Mouse (Mus musculus) gastrocnemius, postnatal 10 days (tissue): ENCODE results near the gene Hlcs. TPM values are rescaled to one million over a fixed set of nuclear protein-coding genes. Genes with fewer than 3 reads are reported as not detected.

Experiments
- DNase-seq: peaks from one replicate; pipeline ENCODE4 v3.0.0; 2021; ENCODE audit warnings: mixed read lengths
- total RNA-seq, 2 experiments: library from RNA; stranded (reverse); gene quantifications; 2 replicates each; pipeline ENCODE4 v1.2.3; 2021

Hlcs gene
- total RNA-seq, 2 experiments from 2014 or later, result 7.0 to 7.7 TPM

DNA sequence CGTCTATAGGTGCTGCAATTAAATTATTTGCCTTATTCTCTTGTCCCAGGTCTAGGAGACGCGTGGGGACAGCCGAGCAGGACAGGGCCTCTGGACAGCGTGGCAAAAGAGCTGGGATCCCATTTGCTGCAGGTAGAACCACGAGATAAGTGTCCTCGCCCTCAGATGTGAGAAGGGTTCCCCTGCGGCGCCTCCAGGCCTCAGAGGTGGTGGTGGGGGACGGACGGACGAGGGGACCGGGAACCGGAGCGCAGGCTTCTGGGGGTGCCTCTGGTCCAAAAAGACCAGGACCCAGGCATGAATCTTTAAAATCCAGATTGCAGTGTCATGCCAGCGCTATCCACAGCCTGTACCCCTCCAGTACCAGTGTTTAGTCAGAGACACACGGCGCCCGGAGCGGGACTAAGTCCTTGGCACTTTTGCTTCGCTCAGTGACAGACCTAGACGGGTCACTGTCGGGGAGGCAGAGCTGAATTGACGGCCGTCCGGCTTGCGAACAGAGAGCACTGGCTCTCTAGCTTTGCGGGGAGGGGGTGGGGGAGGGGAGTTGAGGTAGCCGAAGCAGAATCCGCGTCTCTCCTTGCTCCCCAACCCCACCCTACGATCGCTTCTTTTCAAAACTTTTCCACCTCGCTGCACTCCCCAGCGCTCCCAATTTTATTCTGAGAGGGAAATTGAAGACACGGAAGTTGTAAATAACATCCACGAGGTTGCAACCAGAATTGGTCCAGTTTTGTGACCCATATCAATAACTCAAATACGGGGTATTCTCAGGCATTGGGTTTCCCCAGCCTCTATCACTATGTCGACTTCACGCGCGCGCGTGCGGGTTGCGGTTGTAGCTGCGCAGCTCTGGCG is 218.9 kb downstream of the Hlcs start:
- no peak for DNase-seq

DNA sequence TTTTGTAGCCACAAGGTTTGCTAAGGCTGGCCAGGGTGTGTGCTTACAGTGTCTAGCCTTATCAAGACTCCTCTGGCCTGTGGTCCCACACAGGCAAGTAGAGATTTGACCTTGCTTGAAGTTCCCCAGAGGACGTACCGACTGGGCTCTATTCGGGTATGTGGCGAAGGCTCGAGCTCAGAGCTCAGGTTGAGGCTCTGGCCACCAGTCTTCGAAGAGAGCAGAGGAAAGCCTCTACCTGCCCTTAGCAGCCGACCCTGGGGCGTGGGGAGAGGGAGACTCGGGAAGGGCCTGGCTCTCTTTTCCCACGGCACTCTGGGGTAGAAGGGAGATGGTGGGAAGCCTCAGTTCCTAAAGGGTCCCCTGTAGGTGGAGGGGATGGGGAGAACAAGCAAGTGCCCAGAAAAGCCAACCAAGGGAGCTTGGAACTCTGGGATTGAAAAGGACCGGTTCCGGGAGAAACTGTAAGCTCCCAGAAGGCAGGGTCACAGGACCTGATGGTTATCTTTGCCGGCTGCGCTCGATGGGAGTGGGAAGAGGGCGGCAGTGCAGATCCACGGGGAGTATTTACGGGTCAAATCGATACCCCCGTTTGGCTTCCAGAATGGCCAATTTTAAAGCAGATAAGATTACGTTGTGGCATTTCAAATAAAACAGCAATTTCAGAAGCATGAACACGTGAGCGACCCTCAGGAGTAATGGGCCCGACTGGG is 220.1 kb downstream of the Hlcs start:
- DNase-seq, result no peak

DNA sequence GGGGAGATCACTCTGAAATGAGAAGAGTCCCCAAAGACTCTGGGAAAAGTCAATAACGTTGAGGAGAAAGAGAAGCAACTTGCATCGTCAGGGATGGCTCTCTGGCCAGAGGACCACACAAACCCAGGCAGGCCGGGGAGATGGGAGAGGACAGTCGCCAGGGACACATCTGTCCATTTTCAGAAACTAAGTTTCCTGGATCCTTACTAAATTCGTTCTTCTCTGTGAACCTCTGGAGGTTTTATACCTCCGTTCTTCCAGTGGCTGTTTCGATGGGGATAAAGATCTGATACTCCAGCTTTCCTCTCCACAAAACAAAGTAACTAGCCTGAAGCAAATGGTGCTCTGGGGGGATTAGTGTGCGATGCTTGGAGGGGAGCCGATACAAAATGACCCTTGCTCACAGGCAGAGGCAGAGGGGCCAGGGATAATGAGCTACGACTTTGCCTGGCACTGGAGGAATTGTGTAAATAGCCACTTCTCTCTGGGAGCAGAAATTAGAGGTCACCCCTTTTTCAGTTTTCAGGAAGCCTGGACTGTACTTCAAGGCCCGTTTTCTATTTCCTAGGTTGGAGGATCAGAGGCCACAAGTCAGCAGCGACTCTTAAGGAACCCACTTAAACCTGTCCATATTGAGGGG is 220.7 kb downstream of the Hlcs start:
- DNase-seq, result no peak

DNA sequence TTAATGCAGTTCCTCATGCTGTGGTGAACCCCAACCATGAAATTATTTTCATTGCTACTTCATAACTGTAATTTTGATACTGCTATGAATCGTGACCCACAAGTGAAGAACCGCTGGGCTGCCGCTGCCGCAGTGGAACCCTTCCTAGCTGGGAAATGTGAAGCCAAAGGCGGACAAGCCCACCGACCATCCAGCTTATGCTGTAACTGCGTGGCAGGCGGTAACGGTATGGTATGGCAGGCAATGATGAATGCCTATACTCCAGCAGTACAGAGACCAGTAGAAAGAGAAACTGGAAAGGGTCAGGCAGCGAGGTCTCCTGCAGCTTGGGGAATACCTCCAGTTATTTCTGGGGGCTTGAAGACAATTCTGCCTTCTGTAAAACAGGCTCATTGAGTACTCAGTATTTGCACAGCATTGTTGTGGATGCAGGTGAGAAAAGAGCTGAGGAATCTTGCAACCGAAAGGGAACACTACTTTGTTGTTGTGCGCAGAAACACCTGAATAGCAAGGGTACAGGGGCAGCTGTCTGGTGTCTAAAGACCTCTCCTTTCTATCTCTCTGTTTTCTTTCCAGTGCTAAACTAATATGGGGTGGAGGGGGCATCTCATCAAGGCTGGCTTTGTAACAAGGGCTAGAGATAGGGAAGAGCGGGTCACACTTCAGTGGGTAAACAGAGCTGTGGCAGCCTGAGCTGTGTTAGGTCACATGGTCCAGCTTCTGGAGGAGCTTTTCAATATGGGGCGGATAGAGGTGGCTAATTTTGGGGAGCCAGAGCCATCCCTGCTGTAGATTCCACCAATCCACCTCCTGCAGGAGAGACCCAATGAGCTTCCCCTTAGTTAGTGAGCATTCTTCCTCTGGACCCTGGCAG is 224.3 kb downstream of the Hlcs start:
- no peak for DNase-seq

DNA sequence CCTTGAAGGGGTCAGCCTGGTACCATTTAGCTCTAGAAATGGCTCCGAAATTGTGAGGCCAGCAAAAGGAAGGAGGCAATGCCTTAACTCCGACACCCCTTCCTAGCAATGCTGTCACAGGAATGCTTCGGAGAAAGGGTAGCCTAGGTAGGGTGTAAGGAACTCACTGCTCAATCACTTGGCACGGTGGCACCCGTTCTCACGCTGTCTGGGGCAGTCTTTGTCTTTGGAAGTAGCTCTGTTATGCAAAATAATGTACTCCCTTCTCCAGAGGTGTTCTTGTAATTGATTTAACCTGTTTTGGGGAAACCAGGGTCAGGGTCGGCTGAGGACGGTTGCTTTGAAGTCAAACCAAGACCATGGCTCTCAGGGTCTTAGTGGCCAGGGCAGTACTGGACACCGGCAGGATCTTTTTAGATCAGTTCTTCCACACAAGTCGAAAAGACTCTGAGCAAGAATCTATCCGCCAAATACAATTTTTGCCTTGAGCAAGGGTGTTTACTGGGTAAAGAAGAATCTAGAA is 225.1 kb downstream of the Hlcs start:
- no peak for DNase-seq

DNA sequence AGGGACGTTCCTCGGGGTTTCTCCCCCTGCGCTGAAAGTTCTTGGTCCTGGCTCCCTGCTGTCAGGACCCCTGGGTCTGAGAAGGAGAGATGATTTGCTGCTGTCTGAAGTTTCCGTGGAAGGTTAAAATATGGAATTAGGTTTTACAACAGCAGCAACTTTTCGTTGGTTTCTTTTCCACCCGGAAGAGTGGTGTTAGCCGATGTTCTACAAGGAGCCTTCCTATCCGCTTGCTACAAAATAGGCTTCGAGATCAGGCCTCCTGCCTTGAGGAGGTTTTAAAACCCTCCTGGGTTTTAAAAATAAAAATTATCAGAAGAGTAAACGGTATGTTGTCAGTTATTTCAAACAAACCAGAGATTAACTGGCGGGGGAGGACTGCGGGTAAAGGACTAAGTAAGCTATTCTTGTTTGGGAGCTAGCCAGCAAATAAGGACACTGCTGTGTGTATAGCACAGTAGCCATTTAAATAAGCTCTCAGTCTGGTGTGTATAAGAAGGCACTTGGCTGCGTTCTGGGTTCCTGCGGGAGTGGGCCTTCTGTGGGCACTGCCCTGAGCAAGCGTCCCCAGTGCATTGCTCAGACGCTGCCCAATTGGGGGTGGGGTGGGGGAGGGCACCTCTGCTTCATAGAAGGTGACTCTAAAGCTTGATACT is 225.7 kb downstream of the Hlcs start:
- no peak for DNase-seq

DNA sequence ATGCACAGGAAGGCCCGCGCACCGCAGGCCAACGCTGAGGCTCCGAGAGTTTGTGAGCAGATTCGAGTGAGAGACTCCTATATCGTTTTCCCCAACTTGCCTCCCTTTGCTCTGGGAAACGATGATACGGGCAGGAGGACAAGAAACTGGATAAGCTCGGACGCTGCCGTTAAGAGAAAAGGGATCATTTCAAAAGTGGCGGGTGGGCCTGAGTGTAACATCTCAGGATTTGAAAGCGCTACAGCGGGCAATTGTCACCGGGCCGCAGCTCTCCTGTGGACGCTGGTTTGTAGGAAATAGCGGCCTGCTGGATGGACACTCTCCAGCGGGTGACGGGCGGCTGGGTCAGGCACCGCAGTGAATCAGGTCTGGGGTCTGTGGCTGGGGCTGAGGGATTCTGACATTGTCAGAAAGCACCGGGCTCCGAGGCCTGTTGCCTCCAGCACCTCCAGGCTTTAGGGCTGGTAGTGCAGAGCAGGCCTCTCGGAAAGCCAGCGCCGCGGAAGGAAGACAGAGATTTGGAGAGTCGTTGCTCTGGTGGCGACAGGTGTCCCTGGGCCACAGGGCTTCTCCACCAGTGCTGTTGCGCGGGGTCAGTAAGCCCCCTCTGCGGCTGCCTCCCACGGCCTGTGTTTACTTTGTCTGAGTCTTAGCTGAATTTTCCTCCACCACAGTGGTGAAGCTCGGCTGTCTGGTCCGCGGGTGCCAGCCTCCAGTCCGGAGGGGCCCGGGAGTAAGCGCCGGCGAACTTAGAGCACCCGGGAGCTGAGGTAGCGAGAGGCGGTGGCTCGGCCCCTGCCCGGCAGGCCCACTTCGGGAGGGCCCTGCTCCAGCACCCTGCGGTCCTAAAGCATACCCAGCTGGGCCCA is 226.4 kb downstream of the Hlcs start:
- peak; percentile 44 for DNase-seq

DNA sequence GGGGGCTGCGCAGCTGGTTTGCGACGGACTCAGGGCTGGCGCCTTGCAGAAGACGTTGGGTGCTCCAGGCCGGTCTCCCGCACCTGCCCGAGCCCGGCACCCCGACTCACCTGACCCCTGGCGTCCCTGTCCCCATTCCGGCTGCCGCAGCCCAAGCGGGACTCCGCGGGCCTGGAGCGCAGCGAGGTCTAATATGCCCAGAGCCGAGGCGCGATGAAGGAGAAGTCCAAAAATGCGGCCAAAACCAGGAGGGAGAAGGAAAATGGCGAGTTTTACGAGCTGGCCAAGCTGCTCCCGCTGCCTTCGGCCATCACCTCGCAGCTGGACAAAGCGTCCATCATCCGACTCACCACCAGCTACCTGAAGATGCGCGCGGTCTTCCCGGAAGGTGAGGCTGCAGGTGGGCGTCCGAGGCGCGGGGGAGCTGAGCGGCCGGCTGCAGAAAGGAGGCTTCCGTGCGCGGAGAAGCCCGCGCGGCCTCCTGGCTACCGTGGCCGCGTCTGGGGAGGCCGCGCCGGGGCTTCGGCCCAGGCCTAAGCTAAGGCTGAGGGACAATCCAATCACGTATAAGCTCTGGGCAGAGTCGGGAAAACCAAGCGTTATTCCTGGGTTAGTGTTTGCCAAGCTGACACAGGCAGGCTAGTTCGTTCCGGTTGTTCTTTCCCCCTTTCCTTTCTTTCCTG is 227.6 kb downstream of the Hlcs start:
- DNase-seq, result no peak

DNA sequence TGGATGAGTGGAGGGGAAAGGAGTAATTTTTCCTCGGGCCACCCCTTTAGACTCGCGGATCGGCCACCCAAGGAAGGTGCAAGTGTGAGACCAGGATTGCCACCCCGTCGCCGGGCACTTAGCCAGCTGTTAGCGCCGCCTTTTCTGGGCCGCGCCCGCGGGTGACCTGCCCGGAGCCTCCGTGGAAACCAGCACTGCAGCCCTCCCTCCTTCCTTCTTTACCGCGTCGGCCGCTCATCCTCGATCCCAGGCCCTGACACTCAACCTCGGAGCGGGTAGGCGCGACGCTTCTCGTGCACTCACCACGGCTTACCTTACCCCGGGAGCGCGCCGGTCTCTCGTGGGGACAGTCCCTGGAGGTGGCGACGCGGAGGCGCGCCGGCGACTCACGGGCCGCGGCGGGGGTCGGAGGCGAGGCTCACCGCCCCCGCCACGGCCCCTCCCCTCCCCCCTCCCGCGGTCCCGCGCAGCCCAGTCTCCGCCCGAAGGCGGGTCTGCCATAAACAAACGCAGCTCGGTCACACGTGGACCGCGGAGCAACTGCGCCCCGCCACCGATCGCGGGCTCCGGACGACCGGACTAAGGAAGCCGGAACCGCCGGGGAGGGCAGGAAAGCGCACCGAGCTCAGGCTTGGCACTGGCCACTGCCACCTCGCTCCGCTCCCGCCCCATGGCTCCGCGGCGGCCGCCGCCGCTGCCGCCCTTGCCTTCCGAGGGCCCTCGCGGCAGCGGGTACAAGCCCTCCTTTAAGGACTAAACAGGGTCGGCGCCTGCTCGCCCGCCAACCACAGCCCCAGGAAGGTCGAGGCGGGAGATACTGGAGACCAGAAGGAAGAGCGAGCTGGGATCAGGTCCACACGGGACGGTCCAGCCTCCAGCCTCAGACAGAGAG is 228.4 kb downstream of the Hlcs start, which contains the start of gene Sim2:
Sim2 (plus strand) TSS at position 221 of the 892 bp plus-strand sequence.
- peak; percentile 70 for DNase-seq

DNA sequence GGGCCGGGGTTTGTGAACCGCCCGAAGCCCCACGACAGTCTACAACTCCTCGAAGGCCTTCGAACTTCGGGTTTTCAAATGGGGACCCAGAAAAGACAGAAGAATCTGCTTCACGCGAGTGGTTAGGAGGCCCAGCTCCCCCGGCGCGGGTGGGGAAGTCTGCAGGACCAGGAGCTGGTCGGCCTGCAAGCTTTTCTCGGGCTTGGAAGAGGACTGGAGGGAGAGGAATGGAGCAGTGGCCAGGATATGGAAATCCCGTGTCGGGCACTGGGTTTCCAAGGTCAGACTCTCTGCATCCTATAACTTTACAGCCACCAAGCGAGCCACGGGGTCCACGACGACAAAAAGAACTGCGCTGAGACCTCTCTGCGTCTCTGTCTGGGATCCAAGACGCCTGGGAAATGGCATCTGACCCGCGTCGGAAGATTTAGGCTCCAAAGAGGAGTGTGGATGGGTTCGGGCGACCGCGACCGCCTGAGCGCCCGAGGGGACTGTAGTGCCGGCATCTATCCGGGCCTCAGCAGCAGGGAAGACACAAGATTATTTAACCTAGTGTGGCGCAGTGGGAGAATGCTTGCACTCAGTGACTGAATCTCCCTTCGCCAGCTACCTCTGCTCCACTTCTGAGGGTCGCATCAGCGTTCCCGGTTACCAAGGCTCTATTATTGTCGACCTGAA is 229.4 kb downstream of the Hlcs start:
- no peak for DNase-seq

DNA sequence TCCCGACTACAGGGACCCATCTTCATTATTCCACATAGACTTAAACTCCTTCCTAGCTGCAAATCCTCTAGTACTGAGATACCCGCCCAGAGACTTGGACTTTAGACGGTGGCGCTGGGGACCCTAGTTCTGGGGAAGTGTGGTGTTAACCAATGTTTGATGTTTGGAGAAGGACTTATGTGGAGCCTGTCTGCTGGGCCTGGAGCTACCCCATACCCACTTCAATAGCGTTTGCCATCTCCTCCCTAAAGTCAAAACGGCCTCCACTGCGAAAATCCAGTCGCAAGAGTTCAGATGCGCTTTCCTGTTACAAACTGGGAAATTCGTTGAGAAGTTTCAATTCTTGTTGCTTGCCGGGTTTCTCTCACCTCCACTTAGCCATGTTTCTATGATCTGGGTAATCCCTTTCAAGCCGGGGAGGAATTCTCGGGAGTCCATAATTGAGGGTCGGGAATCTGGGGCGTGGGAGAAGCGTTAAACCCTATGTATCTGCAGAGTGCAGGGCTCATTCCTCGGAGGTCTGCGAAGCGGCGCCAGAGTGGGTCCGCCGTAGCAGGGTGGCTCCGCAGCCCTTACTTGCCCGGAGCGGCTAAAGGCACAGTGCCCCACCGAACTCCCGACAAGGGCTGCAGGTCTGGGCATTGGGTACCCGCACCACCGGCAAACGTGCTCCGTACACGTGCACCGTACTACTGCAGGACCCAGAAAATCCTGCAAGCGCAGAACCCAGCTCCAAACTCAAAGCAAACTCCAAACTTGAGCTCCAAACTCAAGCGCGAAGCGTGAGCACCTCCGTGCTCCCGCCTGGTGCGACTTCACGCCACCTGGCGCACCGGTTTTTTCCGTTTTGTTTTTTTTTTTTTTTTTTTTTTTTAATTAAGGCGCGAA is 230.2 kb downstream of the Hlcs start:
- DNase-seq, result no peak

DNA sequence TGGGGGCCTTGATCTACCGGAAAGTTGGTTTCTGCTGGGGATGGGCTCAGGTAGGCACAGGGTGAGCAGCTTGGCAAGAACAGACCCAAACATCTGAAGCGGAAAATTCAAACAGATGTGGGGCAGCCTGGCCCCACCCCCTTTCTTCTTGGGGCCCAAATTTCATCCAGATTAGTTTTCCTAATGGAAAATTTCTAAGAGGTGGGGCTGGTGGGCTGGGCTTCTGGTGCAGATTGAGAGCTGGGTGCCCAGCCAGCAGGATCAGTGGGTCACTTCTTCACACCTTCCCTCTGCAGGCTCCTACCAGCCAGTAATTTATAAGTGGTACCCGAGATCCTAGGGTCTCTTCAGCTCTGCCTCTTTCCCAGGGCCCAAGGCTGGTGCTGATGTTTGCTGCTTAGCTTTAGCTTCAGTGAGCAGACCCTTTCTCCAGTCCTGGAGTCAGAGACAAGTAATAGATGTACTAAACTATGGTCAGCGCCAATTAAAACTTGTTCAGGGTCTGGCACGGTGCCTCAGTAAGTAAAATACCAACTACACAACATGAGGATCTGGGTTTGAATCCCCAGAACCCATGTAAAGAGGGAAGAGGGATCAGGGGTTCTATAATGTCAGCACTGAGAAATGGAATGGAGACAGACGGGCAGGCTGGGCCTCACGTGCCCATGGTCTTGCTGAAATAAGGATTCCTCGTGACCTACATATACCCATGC is 231.2 kb downstream of the Hlcs start:
- no peak for DNase-seq

DNA sequence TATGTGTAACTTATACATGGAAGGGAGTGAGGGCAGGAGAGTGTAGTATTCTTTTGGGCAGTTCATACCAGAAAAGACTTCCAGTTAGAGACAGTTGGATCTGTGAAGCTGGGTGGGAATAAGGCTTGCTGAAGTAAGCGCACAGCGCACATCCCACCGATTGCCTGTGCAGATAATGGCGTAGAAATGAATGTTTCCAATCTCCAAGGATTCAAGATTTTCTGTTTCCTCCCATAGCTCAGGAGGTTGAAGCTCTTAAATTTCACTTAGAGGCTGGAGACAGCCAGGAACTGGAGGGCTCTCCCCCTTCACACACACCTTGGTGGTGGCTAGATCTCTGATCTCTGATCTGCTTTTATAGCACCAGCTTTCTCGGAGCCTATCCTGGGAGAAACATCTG is 231.8 kb downstream of the Hlcs start:
- DNase-seq, result no peak

DNA sequence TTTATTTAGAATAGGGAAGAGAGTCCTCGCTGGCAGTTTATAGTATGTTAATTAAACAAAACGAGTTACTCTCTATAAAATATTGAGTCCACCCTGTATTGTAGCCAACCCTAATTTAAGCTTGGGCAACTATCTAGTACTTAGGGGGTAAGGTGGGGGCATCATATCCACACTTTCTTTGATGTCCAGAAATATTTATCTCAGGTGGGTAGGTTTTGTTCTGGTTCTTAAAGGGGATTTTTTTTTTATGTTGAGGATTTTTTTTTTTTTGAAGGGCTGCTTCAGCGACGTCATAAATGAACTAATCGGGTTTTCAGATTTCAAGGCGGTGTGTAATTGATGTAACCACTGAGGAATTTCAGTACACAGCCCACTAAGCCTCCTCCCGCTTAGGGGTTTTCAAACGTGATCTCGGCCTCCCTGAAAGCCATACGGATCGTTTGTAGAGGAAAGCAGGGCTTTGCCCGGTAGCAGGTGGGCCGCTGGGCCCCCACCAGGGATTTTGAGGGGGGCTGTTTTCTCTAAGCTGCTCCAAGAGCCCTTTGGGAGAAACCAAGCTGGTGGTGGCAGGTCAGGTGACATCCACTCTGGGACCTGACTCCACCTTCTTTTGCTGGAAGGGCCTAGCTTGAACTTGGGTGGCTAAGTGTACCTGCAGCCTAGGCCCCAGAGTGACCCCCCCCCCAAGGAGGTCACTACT is 233.4 kb downstream of the Hlcs start:
- DNase-seq, result no peak

DNA sequence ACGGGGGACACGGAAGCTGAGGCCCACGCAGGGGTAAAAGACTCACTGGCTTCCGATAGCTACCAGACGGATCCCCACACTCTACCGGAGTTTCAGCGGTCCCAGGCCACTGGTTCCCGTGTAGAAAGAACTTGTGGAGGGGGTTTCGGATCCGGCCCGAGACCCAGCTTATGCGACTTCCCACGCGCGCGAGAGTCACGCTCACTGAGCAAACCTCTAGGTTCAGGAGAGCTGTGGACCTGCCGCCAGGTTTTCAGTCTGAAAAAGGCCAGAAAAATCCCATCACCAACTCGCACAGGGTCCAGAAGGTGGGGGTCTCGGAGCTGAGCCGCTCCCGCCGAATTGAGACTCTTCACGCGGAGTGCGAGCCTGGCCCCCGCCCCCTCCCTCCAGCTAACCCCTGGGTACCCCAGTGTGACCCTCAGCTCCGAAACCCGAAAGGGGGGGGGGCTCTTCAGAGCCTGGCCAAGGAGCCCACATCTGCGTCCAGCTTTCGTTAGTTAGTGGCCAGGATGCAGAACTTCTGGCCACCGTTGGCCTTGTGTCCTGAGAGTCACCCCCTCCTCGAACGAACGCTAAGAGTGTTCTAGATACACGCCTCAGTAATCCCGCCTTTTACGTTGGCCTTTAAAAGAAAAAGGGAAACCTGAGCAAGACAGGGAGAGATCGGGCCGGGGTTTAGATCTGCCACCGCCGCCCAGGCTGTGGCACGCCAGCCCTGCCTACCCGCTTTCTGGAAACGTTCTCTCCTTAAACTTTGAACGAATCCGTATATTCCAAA is 234.1 kb downstream of the Hlcs start:
- no peak for DNase-seq
